Mouse (Mus musculus) bone marrow macrophage, adult 2 months (primary cell): ENCODE measurements around the gene Top2b.

Experiments
- CTCF ChIP-seq: IDR thresholded peaks from 2 replicates; pipeline ENCODE4 v1.5.1; 2012; ENCODE audit warnings: low read depth, mild to moderate bottlenecking, low read length, moderate library complexity
- POLR2A ChIP-seq: IDR thresholded peaks from 2 replicates; pipeline ENCODE4 v1.6.1; 2012; ENCODE audit warnings: mild to moderate bottlenecking, low read depth, low read length, borderline replicate concordance

DNA sequence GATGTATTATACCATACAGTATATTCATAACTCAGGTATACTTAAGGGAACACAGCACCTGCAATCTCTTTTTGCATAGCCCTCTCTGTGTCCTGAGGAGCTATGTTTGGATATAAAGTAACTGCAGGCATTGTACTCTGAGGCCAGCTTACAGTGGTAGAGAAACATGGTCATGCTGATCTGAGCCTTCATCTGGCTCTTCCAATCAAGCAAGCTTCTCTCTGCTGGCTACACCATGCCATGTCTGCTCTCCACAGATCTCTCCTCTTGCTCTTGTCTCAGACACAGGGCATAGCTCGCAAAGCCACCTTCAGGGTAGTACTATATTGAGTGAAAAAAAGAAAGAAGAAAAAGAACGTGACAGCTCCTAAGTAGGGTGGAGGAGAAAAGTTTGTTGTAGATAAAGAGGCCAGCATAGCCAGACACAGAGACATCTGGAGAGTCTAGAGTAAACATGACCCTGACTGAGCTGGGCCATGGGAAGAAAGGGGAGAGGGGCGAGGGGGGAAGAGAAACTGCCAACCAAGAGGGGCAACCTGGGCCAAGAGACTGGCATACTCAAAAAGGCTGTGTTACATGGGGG, 29.1 kb upstream of the Top2b start:
- TF ChIP-seq POLR2A (no peak), CTCF (no peak)
